Mouse (Mus musculus) ES-E14 (cell line): ENCODE results near the gene Synpr.

Experiments used
- CHD2 ChIP-seq: IDR thresholded peaks from 2 replicates; pipeline ENCODE4 v1.6.1; 2014; ENCODE audit warnings: mild to moderate bottlenecking, low read depth, low read length, inconsistent platforms
- HCFC1 ChIP-seq: IDR thresholded peaks from 2 replicates; pipeline ENCODE4 v1.6.1; 2012; ENCODE audit warnings: low read length, inconsistent platforms, borderline replicate concordance; ENCODE audit not compliant: insufficient read depth
- MAFK ChIP-seq: IDR thresholded peaks from 2 replicates; pipeline ENCODE4 v1.6.1; 2014; ENCODE audit warnings: mild to moderate bottlenecking, low read depth, low read length, inconsistent platforms; ENCODE audit not compliant: insufficient read depth
- ZC3H11A ChIP-seq: IDR thresholded peaks from 2 replicates; pipeline ENCODE4 v1.6.1; 2012; ENCODE audit warnings: low read depth, mild to moderate bottlenecking, inconsistent platforms, low read length, borderline replicate concordance
- ZNF384 ChIP-seq: IDR thresholded peaks from 2 replicates; pipeline ENCODE4 v1.6.1; 2012; ENCODE audit warnings: low read depth, low read length, inconsistent platforms

DNA sequence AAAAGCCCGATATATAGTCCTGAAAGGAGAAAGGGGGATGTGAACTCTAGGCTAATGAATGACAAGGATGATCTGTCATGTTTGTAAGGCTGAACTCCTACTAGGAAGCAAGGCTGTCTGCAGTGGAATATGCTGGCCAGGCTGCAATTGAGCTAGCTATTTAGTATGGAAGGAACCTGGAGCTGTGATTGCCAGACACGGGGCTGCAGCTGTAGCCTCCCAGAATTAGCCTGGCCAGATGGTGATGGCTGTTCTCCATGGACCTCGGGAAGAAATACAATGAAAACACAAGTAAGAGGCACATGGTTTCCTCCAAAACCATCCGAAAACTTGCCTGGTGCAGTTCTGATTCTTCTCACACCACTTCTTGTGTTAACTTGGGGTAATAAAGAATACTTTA lies 51.6 kb downstream of the Synpr start:
- TF ChIP-seq MAFK, result no peak
- TF ChIP-seq ZC3H11A, result no peak
- no peak for TF ChIP-seq HCFC1
- TF ChIP-seq CHD2, result no peak
- TF ChIP-seq ZNF384, result no peak
